Mouse (Mus musculus) G1E-ER4 (cell line): ENCODE data around the gene Slc35f3. TPM values are rescaled to one million over a fixed set of nuclear protein-coding genes. Genes with fewer than 3 reads are reported as not detected.

Source experiments
- GATA1 ChIP-seq: IDR thresholded peaks from one replicate; pipeline ENCODE4 v1.8.0; 2012; ENCODE audit warnings: low read length, inconsistent platforms
- polyA plus RNA-seq: library from polyadenylated mRNA; stranded (reverse); fragments of >175 nt; gene quantifications from 2 replicates; pipeline ENCODE4 v1.2.3, GENCODE M21; 2012

The Slc35f3 gene
- polyA plus RNA-seq, 1 experiment, result not detected

DNA sequence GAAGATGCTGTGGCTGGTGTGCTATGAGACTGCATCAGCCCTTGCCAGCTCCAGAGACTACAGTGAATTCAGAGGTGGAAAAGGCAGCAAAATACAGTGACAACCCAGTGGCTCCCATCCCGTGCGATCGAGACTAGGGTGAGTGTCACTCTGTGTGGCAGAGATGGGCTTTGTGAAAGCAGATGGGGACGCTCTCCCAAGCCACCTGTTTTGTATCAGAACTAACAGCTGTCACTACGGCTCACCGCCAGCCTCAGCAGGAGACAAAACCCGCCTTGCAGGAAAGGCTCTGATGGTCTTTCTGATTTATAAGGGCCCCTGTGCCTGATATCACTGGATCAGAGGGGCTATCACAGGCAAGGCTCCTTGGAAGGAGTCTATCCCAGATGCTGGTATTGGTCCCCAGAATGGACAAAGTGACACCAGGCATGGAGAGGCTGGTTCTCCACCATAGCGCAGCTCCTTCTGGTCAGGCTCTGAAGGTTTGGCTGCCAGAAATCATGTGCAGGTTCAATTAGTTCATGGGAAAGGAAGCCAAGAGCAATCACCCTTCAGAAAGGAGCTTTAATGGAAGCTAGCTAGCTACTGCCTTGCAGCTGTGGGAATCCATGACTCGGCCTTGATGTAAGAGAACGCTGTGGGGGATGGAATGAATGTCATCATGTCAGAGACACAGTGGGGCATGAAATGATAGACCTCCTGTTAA lies 70.1 kb downstream of the Slc35f3 start:
- no peak for TF ChIP-seq GATA1

DNA sequence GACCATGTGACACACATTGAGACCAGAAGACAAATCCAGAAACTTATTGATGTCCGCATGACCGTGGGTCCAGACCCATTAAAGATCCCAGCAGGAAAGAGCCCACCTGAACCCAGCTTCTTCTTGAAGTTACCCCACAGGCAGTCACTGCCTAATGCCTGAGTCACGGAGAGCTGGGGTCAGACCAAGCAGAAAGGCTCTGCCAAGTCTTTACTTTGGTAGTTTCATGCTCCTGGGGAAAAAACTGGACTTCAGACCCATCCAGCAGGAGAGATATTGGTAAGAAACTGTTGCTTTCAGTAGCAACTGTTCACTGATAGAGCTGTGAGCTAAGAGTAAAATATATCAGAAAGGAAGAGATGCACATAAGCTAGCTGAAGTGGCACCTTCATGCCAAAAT lies 73.5 kb downstream of the Slc35f3 start:
- TF ChIP-seq GATA1, result no peak

DNA sequence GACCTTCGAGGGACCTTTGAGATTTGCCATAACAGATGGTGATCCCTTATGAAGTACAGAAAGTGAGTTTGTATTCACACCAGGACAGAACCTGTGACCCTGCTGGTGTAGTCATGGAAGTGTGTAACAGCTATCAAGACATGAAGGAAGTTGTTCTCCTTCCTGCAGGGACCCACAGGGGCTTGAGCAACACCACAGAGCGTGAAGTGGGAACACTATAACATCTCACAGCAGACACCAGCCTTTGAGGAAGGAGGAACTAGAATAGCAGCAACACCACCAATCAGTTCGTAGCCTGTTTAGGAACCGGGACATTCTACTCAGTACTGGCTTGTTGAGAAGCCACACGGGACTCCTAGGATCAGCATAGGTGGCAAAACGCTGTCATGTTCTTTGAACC lies 81.2 kb downstream of the Slc35f3 start:
- no peak for TF ChIP-seq GATA1

DNA sequence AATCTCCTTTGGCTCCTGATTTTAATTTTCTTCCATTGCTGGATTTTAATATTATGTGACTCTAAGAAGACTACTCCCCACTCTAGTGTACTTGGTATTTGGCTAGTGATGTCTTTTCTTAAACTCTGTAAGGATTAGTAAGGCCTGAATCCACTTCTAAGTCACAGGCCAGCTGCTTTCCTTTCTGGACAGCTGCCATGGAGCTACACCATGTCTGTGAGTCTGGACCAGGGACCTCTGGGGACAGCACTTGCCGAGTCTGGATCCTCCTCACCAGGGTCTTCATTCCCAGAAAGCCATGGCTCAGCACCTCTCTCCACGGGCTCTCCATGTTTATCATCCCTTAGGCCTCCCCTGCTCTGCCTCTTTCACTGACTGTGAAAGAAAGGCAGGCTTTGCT lies 81.8 kb downstream of the Slc35f3 start:
- no peak for TF ChIP-seq GATA1

DNA sequence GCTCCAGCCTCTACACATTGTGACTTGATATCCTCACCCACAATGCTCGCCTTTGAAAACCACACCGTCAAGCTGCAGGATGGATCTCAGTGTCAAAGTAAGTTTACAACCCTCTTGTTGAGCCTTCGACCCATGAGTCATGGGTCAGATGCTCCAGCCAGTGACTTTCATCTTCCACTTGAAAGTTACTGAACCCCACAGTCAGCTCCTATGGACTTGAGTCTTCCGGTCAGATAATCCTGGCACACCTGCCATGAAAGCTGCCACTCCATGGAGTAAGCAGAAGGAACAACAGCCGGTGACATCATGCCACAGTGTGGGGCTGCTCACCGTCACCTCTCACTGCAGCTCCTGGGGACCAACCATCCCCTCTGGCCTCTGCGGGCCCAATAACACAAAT lies 82.9 kb downstream of the Slc35f3 start:
- no peak for TF ChIP-seq GATA1

DNA sequence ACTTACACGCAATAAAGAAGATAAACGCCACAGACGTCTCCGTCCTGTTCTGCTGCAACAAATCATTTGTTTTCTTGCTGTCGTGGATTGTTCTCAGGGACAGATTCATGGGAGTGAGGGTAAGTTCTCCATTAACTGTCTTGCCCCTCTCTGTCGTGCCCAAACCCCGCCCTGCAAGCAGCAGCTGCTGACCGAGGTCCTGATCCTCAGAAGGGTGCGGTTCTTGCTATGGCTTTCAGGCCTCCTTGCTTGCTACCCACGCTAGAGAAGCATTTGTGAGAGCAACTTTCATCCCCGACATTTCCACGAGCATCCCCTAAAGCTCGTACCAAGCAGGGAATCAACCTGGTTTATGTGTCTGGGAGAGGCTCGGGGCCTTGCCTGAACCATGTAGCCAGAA lies 83.9 kb downstream of the Slc35f3 start:
- no peak for TF ChIP-seq GATA1

DNA sequence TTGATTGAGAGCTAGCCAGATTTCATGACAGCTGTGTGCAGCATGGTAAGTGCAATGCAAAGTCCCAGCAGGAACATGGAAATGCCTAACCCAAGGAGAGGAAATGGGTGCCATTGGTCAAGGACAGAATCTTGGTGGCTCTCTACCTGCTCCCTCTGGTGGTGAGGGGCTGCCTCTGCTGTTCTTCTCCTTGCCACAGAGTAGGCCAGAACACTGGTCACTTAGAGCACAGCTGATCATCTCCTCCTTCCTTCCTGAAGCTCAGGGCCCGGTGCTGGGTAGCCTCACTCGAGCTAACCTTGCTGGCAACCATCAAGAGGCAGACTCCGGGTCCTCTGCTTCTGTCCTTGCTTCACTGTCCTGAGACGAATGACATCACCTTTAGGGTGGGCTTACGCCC lies 84.4 kb downstream of the Slc35f3 start:
- no peak for TF ChIP-seq GATA1

DNA sequence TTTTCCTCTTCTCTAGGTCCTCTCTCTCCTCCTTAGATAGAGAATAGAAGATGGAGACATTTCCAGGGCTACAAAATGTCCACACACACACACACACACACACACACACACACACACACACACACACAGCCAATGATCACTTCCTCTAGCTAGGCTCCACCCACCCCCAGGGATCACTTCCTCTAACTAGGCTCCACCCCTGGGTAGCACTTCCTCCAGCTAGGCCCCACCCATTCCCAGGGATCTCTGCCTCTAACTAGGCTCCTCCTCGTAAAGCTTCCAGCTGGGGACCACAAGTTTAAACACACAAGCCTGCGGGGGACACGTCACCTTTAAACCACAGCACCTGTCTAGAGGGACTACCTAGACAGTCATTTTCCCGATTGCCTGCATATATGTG lies 89.2 kb downstream of the Slc35f3 start:
- TF ChIP-seq GATA1, result no peak

DNA sequence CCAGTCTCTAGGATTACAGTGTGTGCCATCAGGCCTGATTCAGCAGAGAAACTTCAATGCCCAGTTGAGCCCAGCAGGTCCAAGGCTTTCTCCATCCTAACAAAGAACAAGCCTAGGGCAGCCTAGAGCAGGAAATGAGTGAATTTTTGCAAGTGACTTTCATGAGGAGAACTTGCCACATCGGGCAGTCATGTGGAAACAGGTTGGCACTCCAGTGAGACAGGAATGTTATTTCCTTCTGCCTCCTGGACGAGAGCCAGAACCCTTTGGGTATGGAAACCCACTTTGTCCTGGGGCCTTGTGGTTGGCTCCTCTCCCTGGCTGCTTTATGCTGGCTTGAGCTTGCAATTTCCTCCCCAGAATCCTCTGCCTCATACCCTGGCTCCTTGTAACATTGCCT lies 93.2 kb downstream of the Slc35f3 start:
- TF ChIP-seq GATA1, result no peak

DNA sequence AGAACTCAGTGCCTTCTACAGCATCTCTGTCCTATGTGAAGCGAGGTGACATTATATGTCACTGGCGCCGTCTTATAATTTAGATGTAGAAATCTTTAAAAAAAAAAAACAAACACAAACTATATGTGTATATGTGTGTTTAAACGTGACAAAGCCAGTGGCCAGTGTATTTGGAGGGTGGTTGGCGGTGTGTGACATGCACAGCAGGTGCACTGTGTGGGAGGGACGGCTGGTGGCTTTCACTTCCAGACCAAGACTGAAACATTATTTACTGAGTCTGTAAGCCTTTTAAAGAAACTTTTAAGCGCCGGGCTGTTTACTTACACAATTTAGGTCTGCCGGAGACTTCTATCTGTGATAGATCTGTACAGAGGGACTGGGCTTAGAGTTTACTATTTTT lies 97.0 kb downstream of the Slc35f3 start:
- TF ChIP-seq GATA1, result no peak

DNA sequence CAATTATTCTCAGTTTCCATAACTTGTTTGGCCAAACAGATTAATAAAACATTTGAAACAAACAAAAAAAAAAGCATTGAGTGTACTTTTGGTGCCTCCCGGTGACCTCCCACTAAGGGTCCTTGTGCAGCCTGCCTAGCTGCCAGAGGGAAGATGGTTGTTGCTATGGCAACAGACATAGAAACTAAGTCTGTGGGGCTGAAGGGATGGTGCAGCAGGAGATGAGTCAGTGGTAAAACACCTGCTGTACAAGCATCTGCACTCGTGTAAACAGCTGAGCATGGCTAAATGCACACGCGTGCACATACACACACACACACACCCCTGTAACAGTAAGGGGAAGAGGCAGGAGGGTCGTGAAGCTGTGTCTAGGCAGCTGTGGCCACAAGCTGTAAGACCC lies 97.6 kb downstream of the Slc35f3 start:
- TF ChIP-seq GATA1, result no peak

DNA sequence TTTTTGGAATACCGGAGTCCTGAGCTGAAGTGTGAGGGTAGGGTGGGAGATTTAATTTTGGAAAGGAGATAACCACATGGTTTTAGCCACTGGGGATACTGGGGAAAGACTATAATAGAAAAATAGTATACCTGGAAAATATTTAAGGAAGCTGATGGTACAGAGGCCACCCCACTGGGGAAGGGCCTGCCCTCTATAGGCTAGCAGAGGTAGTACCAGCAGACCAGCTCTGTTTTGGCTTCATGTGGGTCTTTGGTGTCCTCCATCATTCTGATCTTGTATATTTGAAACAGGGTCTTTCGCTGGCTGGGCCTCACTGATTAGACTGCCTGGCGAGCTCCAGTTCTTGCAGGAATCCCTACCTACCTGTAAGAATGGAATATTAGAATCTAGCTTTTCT lies 100.0 kb downstream of the Slc35f3 start:
- TF ChIP-seq GATA1, result no peak

DNA sequence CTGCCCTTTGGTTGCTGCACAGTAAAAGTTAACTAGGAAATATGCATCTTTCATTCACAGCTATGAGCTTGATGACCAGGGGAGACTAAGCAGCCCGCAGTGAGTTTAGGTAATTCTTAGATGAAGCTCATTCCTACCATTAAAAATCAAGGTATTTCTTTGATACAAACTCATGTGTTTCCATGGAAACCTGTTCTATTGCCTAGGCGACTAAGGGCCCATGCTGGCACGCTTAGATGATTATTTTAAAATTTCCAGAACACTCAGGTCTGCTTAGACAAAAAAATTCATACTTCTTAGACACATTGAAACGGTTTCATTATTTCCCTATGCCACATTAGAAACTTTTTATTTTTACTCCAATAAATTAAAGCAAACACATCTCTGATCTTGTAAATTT lies 106.7 kb downstream of the Slc35f3 start:
- no peak for TF ChIP-seq GATA1

DNA sequence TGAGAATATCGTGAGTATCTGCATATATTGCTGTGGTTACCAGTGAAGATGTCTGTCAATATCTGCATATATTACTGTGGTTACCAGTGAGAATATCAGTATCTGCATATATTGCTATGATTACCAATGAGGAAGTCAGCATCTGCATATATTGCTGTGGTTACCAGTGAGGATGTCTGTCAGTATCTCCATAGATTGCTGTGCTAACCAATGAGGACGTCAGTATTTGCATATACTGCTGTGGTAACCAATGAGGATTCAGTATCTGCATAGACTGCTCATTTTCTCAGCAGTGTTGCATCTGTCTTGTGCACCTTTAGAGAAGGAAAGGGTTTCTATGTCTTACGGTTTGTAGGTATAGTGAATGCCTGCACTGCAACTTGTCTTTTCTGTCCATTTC lies 122.5 kb downstream of the Slc35f3 start:
- no peak for TF ChIP-seq GATA1

DNA sequence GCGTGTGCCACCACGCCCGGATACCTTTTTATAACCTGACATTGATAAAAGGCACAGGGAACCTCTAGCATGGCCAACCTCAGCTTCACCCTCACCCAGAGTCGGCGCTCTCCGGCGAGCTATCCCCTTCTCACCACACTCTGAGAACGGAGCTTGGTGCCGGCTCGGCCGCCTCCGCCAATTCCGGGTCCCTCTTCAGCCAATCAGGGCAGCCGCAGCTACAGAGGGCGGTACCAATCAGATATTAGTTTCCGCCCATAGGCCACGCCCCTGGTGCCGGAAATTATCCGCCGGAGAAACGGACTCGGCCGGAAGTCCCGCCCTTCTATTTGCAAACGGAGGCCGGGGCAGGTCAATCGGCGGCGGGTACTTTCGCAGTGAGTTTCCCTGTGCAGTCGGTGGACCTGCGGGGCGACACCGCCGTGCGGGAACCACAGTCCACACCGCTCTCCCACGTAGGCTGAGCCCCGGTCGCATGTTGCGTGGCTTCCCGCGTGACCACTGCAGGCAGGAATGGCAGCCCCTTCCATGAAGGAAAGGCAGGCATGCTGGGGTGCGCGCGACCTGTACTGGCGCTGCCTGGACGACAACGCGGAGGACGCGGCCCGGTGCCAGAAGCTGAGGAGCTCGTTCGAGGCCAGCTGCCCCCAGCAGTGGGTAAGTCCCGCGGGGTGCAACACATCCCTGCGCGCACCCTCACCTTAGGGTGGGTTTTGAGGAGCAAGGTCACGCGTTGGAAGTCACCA lies 124.0 kb downstream of the Slc35f3 start, which contains the start of gene Coa6:
Coa6 (plus strand) TSS at position 342 of the 746 bp plus-strand sequence.
- TF ChIP-seq GATA1, result no peak

DNA sequence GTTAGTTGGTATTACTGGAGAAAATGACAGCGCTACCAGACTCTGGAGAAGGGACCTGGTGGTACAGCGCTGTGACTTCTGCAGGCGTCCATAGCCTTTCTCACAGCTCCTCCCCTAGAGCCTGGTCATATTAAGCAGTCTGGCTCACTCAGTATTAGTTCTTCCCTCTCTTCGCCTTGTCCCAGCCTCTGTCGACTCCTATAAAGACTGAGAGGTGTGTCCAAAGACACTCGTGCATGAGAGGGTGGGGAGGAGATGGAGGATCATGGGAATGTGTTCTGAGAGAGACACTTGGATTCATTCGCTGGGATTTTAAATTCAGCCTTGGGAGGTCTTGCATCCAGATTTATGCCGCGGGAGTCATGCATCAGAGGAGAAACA lies 124.6 kb downstream of the Slc35f3 start:
- no peak for TF ChIP-seq GATA1

DNA sequence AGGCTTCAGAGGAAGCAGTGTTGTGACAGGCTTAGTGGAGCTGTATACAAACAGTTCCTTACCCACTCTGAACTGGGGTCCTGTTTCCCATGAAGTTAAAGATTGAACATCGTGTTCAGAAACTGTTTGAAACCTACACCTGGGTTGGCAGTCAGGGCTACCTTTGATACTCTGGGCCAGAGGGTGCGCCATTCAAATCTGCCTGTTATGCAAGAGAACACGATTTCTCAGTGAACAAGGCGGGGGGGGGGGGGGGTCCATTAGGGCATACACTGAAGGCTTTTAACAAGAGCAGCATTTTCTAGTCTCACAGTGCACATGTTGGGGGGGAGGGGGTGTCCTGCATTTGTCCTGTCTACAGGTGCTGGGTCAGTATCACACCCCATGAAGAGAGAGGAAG lies 125.8 kb downstream of the Slc35f3 start:
- TF ChIP-seq GATA1, result no peak
